Mouse (Mus musculus): ENCODE data around the gene Man1b1. TPM values are rescaled to one million over a fixed set of nuclear protein-coding genes. Genes with fewer than 3 reads are reported as not detected.
A peak's percentile ranks its signal among the peaks of the same experiment; 100 is the strongest.

Man1b1 gene
- polyA plus RNA-seq, 1 experiment, result 23.1 TPM

DNA sequence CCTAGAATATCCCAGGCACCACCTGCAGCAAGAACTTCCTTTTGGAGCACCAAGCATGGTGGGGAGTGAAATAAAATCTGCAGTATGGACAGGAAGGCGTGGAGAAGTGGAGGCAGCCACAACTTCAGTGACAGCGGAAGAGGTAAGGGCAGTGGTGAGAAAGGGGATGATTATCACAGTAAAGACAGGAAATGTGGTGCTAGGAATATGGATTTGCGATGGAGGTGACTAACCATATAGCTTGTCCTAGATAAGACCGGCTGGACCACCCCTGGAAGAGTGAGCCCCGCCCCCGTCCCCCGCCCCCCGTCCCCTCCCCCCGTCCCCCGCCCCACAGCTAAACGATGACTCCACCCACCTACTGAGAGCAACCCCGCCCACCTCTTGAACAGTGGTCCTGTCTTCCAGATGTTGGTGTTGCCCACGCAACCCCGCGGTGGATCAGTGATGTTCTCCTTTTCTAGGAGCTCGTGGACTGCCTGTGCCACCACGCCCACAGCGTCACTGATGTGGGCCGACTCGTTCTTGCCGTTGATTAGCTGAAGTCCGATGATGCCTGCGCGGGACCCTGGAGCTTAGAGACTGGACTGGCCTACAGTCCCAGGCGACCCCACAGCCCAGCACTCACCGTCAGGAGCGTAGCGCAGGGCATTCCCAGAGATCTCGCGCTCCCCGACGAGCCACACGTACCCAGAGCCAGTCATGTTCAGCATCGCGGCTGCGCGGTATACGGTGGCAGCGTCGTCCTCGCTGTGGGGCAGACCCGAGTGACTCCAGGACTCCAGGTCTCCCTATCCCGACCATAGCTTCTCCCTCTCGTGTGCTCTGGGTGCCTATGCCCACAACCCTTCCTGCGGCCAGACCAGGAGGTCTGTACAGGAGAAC lies 27.2 kb upstream of the Man1b1 start:
- peaks cover 3% of the 10 kb centered on the region; the same call in 1 of the 2 replicates for H3K27me3 ChIP-seq (ENCODE audit: control insufficient read depth, insufficient read depth, low read length)
- H3K4me3 ChIP-seq (ENCODE audit: control insufficient read depth, insufficient read depth, low read length), result peak overlapping the region; percentile 22
- H3K27ac ChIP-seq (ENCODE audit: control insufficient read depth, insufficient read depth, low read length), result no peak overlapping the region
- TF ChIP-seq CTCF (IDR thresholded peaks at IDR 0.05; ENCODE audit: borderline replicate concordance, control insufficient read depth, extremely low read depth, insufficient read depth, low read length, poor library complexity) (no peak), POLR2A (IDR thresholded peaks at IDR 0.05; ENCODE audit: control insufficient read depth, extremely low read depth, insufficient read depth, low read length, poor library complexity) (no peak)
- H3K36me3 ChIP-seq (ENCODE audit: control insufficient read depth, insufficient read depth, low read length), result no peaks in the 10 kb centered on the region
- H3K4me1 ChIP-seq (replicated peaks; ENCODE audit: control insufficient read depth, insufficient read depth, low read length), result peaks cover 5% of the 10 kb centered on the region
- WGBS, result 3% methylated on average over 45 of the region's 45 CpGs
- DNase-seq, result no peak

DNA sequence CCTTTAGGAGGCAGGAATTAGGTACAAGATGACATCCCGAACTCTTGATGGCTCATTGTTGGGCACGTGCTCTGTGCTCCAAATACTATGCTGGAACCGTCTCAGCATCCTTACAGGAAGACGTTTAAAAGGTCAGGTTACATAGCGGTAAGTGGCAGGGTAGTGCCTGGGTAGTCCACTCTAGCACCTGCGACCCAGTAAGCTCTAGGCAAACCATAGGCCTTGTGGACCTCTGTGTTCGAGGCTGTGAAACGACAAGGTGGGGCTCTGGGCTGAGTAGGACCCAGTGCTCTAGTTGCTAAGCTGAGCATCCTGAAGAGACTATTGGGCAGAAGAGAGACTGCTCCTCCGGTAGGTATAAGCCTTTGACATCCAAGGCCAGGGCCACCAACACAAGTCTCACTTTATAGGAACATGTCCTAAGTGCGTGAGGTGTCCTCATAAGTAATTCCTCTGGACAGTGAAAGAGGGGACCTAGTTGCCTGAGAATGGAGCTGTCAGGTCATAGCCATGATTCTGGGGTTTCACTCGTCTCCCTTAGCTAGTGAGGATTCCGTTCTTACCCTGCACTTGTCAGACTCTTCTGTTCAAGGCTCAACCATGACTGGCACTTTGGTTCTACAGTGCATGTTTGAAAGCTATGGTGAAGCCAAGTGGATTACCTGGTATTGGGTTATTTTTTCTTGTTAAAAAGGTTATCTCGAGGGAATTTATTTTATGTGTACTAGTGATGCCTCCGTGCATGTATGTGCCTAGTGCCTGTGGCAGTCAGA lies 26.4 kb upstream of the Man1b1 start:
- no peak overlapping the region for H3K4me3 ChIP-seq (ENCODE audit: control insufficient read depth, insufficient read depth, low read length)
- H3K27ac ChIP-seq (ENCODE audit: control insufficient read depth, insufficient read depth, low read length), result no peak overlapping the region
- DNase-seq, result no peak
- TF ChIP-seq CTCF (IDR thresholded peaks at IDR 0.05; ENCODE audit: borderline replicate concordance, control insufficient read depth, extremely low read depth, insufficient read depth, low read length, poor library complexity), result no peak
- no peak for TF ChIP-seq POLR2A (IDR thresholded peaks at IDR 0.05; ENCODE audit: control insufficient read depth, extremely low read depth, insufficient read depth, low read length, poor library complexity)
- peaks cover 5% of the 10 kb centered on the region for H3K4me1 ChIP-seq (replicated peaks; ENCODE audit: control insufficient read depth, insufficient read depth, low read length)
- peaks cover 8% of the 10 kb centered on the region; the same call in 1 of the 2 replicates for H3K27me3 ChIP-seq (ENCODE audit: control insufficient read depth, insufficient read depth, low read length)
- WGBS, result 56% methylated on average over 14 of the region's 14 CpGs
- no peaks in the 10 kb centered on the region for H3K36me3 ChIP-seq (ENCODE audit: control insufficient read depth, insufficient read depth, low read length)

DNA sequence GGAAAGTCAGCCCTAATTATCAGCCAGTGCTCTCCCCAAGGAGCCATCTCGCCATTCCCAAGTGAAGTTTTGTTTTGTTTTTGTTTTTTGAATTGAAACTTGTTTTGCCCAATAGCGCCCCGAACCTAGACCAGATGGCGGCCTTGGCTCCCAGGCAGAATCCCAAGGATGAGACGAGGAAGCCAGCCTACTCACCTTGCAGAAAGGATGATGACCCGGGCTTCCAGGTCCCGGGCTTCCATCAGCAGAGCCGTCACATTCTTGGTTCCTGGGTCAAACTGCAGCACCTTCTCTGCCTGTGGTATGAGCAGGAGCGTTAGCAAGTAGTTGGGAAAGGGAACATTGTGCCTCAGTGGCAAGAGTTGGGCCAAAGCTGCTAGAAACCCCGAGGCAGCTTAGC lies 22.0 kb upstream of the Man1b1 start:
- TF ChIP-seq CTCF (IDR thresholded peaks at IDR 0.05; ENCODE audit: borderline replicate concordance, control insufficient read depth, extremely low read depth, insufficient read depth, low read length, poor library complexity) (no peak), POLR2A (IDR thresholded peaks at IDR 0.05; ENCODE audit: control insufficient read depth, extremely low read depth, insufficient read depth, low read length, poor library complexity) (no peak)
- WGBS, result 60% methylated on average over 10 of the region's 10 CpGs
- Histone ChIP-seq H3K4me3 (ENCODE audit: control insufficient read depth, insufficient read depth, low read length) (no peak overlapping the region), H3K27ac (ENCODE audit: control insufficient read depth, insufficient read depth, low read length) (no peak overlapping the region), H3K27me3 (ENCODE audit: control insufficient read depth, insufficient read depth, low read length) (peaks cover 9% of the 10 kb centered on the region; the same call in 1 of the 2 replicates), H3K36me3 (ENCODE audit: control insufficient read depth, insufficient read depth, low read length) (no peaks in the 10 kb centered on the region), H3K4me1 (replicated peaks; ENCODE audit: control insufficient read depth, insufficient read depth, low read length) (peaks cover 2% of the 10 kb centered on the region)
- no peak for DNase-seq

DNA sequence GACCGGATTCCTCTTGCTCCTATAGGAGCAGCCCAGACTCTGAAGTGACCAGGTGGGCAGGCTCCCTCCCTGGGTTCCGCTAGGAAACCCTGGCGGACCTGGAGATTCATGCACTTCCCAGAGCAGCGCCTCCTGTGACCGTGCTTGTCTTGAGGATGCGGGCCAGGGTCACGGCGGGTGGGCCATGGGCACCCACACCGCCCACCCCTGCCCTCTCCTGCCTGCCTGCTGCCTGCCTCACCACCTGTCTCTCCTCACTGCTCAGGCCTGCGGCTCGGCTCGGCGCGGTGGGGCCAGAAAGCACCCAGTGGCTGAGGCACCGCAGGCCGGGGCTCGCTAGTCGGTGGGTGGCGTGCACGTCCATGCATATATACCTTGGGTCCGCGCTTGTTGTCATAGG lies 21.2 kb upstream of the Man1b1 start:
- H3K27me3 ChIP-seq (ENCODE audit: control insufficient read depth, insufficient read depth, low read length), result peaks cover 9% of the 10 kb centered on the region; the same call in 1 of the 2 replicates
- H3K4me3 ChIP-seq (ENCODE audit: control insufficient read depth, insufficient read depth, low read length), result no peak overlapping the region
- 6% methylated on average over 22 of the region's 22 CpGs for WGBS
- DNase-seq, result no peak
- no peaks in the 10 kb centered on the region for H3K36me3 ChIP-seq (ENCODE audit: control insufficient read depth, insufficient read depth, low read length)
- H3K27ac ChIP-seq (ENCODE audit: control insufficient read depth, insufficient read depth, low read length), result no peak overlapping the region
- no peaks in the 10 kb centered on the region for H3K4me1 ChIP-seq (replicated peaks; ENCODE audit: control insufficient read depth, insufficient read depth, low read length)
- TF ChIP-seq CTCF (IDR thresholded peaks at IDR 0.05; ENCODE audit: borderline replicate concordance, control insufficient read depth, extremely low read depth, insufficient read depth, low read length, poor library complexity) (no peak), POLR2A (IDR thresholded peaks at IDR 0.05; ENCODE audit: control insufficient read depth, extremely low read depth, insufficient read depth, low read length, poor library complexity) (no peak)

DNA sequence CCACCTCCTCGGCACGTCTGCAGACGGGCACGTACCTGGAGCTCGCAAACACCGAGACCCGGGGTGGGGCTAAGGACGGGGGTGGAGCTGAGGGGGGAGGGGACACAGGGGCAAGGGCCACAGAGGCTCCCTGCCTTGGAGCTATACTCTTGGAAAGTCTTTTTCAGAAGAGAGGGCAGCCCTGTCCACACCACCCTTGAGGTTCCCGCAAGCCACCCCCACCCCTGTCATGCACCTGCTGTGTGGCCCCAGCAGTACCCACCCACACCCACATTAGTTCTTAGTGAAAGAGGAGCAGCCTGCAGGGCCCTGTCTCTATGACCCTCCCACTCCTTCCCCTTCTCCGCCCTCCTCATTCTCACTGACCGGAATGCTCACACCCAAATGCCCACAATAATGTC lies 20.6 kb upstream of the Man1b1 start:
- TF ChIP-seq POLR2A (IDR thresholded peaks at IDR 0.05; ENCODE audit: control insufficient read depth, extremely low read depth, insufficient read depth, low read length, poor library complexity) (no peak), CTCF (IDR thresholded peaks at IDR 0.05; ENCODE audit: borderline replicate concordance, control insufficient read depth, extremely low read depth, insufficient read depth, low read length, poor library complexity) (no peak)
- Histone ChIP-seq H3K4me1 (replicated peaks; ENCODE audit: control insufficient read depth, insufficient read depth, low read length) (no peaks in the 10 kb centered on the region), H3K27ac (ENCODE audit: control insufficient read depth, insufficient read depth, low read length) (no peak overlapping the region), H3K27me3 (ENCODE audit: control insufficient read depth, insufficient read depth, low read length) (peaks cover 9% of the 10 kb centered on the region; the same call in 1 of the 2 replicates), H3K36me3 (ENCODE audit: control insufficient read depth, insufficient read depth, low read length) (no peaks in the 10 kb centered on the region), H3K4me3 (ENCODE audit: control insufficient read depth, insufficient read depth, low read length) (no peak overlapping the region)
- no peak for DNase-seq
- WGBS, result 9% methylated on average over 11 of the region's 11 CpGs

Measured in thymus, adult 2 months (tissue).